Mouse (Mus musculus) hindbrain, embryonic 16.5 days (tissue): ENCODE results near the gene Dguok. TPM values are rescaled to one million over a fixed set of nuclear protein-coding genes. Genes with fewer than 3 reads are reported as not detected.

Source experiments
- ATAC-seq: fragments of 200-750 bp; cut with Nextera tagmentation; 2 replicates; pipeline ENCODE4 v1.8.0; 2017; ENCODE audit warnings: moderate TSS enrichment, moderate library complexity
- H3K27ac ChIP-seq: fragments of 300-500 bp; sonication (generic); 2 replicates; pipeline ENCODE4 v1.5.1; 2014; ENCODE audit warnings: low read depth, mild to moderate bottlenecking, control low read depth, low read length, moderate library complexity
- H3K27me3 ChIP-seq: fragments of 300-500 bp; sonication (generic); replicated peaks from 2 replicates; pipeline ENCODE4 v1.6.1; 2014; ENCODE audit warnings: low read length; ENCODE audit not compliant: control insufficient read depth, insufficient read depth
- H3K36me3 ChIP-seq: fragments of 300-500 bp; sonication (generic); 2 replicates; pipeline ENCODE4 v1.6.1; 2014; ENCODE audit warnings: mild to moderate bottlenecking, low read length, moderate library complexity, mixed read lengths; ENCODE audit not compliant: control insufficient read depth, insufficient read depth
- H3K4me1 ChIP-seq: fragments of 300-500 bp; sonication (generic); 2 replicates; pipeline ENCODE4 v1.6.1; 2014; ENCODE audit warnings: low read depth, low read length; ENCODE audit not compliant: control insufficient read depth, insufficient read depth
- H3K4me2 ChIP-seq: fragments of 300-500 bp; sonication (generic); 2 replicates; pipeline ENCODE4 v1.6.1; 2014; ENCODE audit warnings: mild to moderate bottlenecking, low read length, control low read depth, moderate library complexity
- H3K4me3 ChIP-seq: fragments of 300-500 bp; sonication (generic); 2 replicates; pipeline ENCODE4 v1.5.1; 2014; ENCODE audit warnings: mild to moderate bottlenecking, low read length, control low read depth, moderate library complexity
- H3K9ac ChIP-seq: fragments of 300-500 bp; sonication (generic); 2 replicates; pipeline ENCODE4 v1.6.1; 2014; ENCODE audit warnings: low read depth, mild to moderate bottlenecking, control low read depth, low read length, moderate library complexity
- H3K9me3 ChIP-seq: fragments of 300-500 bp; sonication (generic); 2 replicates; pipeline ENCODE4 v1.6.1; 2014; ENCODE audit warnings: mild to moderate bottlenecking, low read length, moderate library complexity; ENCODE audit not compliant: control insufficient read depth
- WGBS: fragments of 180-500 bp; shearing (Covaris S2); extraction: QIAGEN DNeasy Blood & Tissue Kit; methylation state at CpG from one replicate; pipeline ENCODE4 v1.1.7; 2014; 5-methylcytosine and 5-hydroxymethylcytosine counted together
- polyA plus RNA-seq: library from polyadenylated mRNA; unstranded; fragments of >200 nt; fragmentation: Nextera tagmentation; extraction: Ambion mirVana; gene quantifications from 2 replicates; pipeline ENCODE4 v1.2.1, GENCODE M21; 2015

Gene Dguok
- polyA plus RNA-seq, 1 experiment from 2014 or later, result 68.0 TPM

DNA sequence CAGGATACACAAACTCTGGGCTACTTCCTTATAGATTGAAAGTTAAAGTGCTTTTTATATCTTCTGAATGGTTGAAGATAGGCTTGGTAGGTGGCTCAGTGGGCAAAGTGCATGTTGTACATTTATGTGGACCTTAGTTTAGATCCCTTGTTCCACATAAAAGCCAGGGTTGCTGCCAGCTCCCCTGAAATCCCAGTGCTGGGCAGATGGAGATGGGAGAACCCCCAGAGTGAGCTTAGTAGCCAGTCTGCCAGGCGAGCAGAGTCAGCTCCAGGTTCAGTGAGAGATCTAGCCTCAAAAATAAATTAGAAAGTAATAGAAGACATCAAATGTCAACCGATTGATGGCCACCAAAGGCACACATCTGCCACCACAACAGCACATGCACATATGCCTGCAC, 25.8 kb upstream of the Dguok start:
- Histone ChIP-seq H3K4me2 (no peak overlapping the region), H3K9me3 (no peaks in the 10 kb centered on the region), H3K27ac (no peak overlapping the region), H3K9ac (no peak overlapping the region), H3K36me3 (no peaks in the 10 kb centered on the region), H3K27me3 (no peaks in the 10 kb centered on the region), H3K4me3 (no peak overlapping the region), H3K4me1 (no peaks in the 10 kb centered on the region)
- 73% methylated on average over 2 of the region's 2 CpGs for WGBS
- no peak for ATAC-seq

DNA sequence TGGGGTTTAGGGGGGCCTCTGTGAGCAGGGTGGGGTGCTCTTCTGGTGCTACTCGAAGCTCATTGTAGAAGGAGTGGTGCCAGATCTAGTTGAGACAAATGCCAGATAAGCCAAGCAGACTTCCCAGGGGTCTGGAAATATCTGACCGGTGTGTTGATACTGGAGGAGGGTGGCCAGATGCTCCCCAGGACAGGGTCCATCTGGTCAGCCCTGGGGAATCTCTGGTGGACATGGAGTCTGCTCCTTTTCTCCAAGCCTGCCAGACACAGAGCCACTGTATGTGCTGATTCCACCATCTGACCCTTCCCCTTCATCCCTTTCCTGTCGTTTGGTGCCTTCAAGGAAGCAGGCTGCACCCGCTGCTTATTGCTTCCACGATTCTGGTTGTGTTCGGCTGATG, 16.4 kb upstream of the Dguok start:
- 66% methylated on average over 6 of the region's 6 CpGs for whole genome bisulfite sequencing

DNA sequence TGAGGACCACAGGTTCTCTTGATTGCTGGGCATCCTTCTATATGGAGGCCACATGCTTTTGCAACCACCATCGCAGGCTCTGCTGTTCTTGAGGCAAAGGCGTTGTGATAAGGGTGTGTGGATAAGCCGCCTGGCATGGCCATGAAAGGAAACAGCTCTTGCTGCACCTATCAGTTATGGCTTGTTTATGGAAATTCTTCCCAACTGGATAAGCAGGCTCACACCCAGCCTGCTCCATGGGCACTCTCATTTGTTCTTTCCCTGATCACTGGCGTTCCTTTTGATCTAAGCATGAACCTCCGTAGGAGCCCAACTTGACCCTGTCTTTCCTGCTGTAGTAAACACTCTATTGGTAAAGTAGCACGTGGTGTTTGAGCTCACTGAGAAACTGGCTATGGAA, 15.0 kb upstream of the Dguok start:
- Histone ChIP-seq H3K4me3 (no peak overlapping the region), H3K9ac (no peak overlapping the region), H3K27me3 (no peaks in the 10 kb centered on the region), H3K9me3 (no peaks in the 10 kb centered on the region), H3K4me2 (no peak overlapping the region), H3K27ac (no peak overlapping the region), H3K4me1 (no peaks in the 10 kb centered on the region), H3K36me3 (no peaks in the 10 kb centered on the region)
- 77% methylated on average over 6 of the region's 6 CpGs for WGBS
- no peak for ATAC-seq

More for the DNA sequence above, 16.4 kb upstream of the Dguok start:
- Histone ChIP-seq H3K9ac (no peak overlapping the region), H3K4me1 (no peaks in the 10 kb centered on the region), H3K9me3 (no peaks in the 10 kb centered on the region), H3K4me2 (no peak overlapping the region), H3K27me3 (no peaks in the 10 kb centered on the region), H3K4me3 (no peak overlapping the region), H3K36me3 (no peaks in the 10 kb centered on the region), H3K27ac (no peak overlapping the region)
- ATAC-seq, result no peak

DNA sequence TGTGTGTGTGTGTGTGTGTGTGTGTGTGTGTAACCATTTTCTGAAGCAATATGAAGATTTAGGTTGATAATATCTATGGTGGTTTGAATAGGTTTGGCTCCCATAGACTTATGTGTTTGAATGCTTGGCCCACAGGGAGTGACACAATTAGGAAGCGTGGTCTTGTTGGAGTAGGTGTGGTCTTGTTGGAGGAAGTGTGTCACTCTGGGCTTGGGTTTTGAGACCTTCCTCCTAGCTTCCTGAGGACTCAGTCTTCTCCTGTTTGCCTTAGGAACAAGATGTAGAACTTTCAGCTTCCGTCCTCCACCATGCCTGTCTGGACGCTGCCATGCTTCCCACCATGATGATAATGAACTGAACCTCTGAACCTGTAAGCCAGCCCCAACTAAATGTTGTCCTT, 11.9 kb upstream of the Dguok start:
- WGBS, result 96% methylated on average over 3 of the region's 3 CpGs
- no peak for ATAC-seq

DNA sequence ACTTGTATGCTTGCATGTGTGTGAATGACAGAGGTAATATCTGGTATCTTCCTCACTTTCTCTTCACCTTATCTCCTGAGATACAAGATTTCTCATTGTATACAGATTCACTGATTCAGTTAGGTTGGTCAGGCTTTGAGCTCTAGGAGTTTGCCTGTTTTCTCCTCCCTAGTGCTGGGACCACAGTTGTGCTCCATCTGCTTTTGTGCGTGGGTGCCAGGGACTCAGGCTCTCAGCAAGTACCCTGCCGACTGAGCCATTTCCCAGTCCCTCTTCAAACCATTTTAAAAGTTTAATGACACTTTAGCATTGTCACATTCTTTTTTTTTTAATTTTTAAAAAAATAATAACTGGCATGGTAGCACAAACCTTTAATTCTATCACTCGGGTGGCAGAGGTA, 8.4 kb upstream of the Dguok start:
- Histone ChIP-seq H3K9ac (no peak overlapping the region), H3K4me2 (no peak overlapping the region), H3K9me3 (no peaks in the 10 kb centered on the region), H3K27me3 (no peaks in the 10 kb centered on the region), H3K4me1 (no peaks in the 10 kb centered on the region), H3K27ac (no peak overlapping the region), H3K4me3 (no peak overlapping the region), H3K36me3 (no peaks in the 10 kb centered on the region)
- no peak for ATAC-seq
- 77% methylated on average over 3 of the region's 3 CpGs for WGBS

More for the DNA sequence above, 11.9 kb upstream of the Dguok start:
- H3K4me2 ChIP-seq, result no peak overlapping the region
- no peaks in the 10 kb centered on the region for H3K4me1 ChIP-seq
- H3K9ac ChIP-seq, result no peak overlapping the region
- H3K9me3 ChIP-seq, result no peaks in the 10 kb centered on the region
- H3K36me3 ChIP-seq, result no peaks in the 10 kb centered on the region
- H3K27ac ChIP-seq, result no peak overlapping the region
- no peaks in the 10 kb centered on the region for H3K27me3 ChIP-seq
- H3K4me3 ChIP-seq, result no peak overlapping the region

DNA sequence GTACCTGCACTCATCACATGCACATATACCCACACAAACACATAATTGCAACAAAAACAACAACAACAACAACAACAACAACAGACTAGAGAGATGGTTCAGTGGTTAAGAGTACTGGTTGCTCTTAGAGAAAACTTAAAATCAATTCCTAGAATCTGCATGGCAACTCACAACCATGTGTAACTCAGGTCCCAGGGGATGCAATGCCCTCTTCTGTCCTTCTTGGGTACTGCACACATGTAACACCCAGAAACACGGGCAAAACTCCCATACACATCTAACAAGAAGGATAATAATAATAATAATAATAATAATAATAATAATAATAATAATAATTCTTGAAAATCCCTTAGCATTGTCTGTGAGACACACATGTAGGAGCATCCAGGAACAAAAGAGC, 5.7 kb upstream of the Dguok start:
- 18% methylated on average over 1 of the region's 1 CpGs for WGBS
- H3K4me2 ChIP-seq, result no peak overlapping the region
- H3K4me1 ChIP-seq, result no peaks in the 10 kb centered on the region
- no peak overlapping the region for H3K4me3 ChIP-seq
- no peaks in the 10 kb centered on the region for H3K27me3 ChIP-seq
- no peak overlapping the region for H3K27ac ChIP-seq
- H3K9ac ChIP-seq, result no peak overlapping the region
- no peak for ATAC-seq
- no peaks in the 10 kb centered on the region for H3K9me3 ChIP-seq
- H3K36me3 ChIP-seq, result no peaks in the 10 kb centered on the region

DNA sequence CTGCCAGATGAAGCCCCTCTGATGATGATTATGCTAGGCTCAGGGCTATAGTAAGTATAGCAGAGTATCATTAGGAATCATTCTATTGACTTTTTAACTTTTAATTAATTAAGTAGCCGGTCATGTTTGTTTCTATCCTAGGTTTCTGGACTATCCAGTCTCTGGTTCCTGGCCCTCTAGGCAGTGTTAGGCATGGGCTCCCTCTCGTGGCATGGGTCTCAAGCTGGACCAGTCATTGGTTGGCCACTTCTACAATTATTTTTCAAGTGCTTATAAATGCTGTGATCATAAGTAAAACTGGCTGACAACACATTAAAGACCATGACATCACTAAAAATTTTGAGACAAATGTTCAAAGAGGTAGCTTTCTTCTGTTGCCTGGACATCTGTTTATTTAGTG, 3.4 kb upstream of the Dguok start:
- Histone ChIP-seq H3K9ac (no peak overlapping the region), H3K36me3 (no peaks in the 10 kb centered on the region), H3K27ac (no peak overlapping the region), H3K4me3 (no peak overlapping the region), H3K4me1 (peaks cover 9% of the 10 kb centered on the region), H3K4me2 (no peak overlapping the region), H3K27me3 (no peaks in the 10 kb centered on the region), H3K9me3 (no peaks in the 10 kb centered on the region)
- 67% methylated on average over 2 of the region's 2 CpGs for WGBS
- ATAC-seq, result no peak

DNA sequence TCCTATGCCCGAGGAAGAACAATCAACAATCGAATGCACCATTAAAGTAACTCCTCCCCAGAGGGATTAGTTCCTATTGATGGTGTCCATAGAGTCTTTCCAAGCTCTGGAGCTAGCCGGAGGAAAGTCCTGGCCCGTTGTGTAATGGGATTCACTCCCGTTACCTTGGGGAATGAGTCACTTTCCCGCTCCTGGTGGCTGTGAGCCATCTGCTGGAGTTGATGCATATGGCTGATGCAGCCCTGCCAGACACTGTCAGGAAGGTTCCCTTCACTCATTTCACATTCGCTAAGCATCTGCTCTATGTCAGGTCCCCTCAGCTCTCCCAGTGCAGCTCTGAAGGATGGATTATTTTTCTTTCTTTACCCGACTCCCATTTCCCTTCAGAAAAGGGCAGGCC, 2.7 kb upstream of the Dguok start:
- Histone ChIP-seq H3K27ac (no peak overlapping the region), H3K4me2 (no peak overlapping the region), H3K36me3 (no peaks in the 10 kb centered on the region), H3K4me3 (no peak overlapping the region), H3K9me3 (no peaks in the 10 kb centered on the region), H3K4me1 (peaks cover 13% of the 10 kb centered on the region), H3K27me3 (no peaks in the 10 kb centered on the region), H3K9ac (peak overlapping the region; percentile 22; the same call in 1 of the 2 replicates)
- WGBS, result 40% methylated on average over 8 of the region's 8 CpGs
- no peak for ATAC-seq

DNA sequence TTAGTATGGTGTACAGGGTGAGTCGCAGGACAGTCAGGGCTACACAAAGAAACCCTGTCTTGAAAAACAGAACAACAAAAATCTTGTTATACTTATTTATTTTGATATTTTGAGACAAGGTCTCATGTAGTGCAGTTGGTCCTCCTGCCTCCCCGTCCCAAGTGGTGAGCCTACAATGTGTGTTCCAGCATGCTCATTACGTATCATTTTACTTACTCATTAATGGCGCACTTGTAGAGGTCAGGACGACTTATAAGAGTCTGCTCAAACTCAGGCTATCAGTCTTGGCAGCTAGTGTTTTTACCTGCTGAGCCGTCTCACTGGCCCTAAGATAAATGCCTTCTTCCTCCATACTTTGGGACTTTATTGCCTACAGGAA, 388 bp upstream of the Dguok start:
- H3K27me3 ChIP-seq, result no peaks in the 10 kb centered on the region
- H3K27ac ChIP-seq, result peak overlapping the region; percentile 96
- no peaks in the 10 kb centered on the region for H3K9me3 ChIP-seq
- H3K4me2 ChIP-seq, result peak overlapping the region; percentile 79
- peak overlapping the region; percentile 87 for H3K4me3 ChIP-seq
- peak; percentile 35; the same call in 1 of the 2 replicates for ATAC-seq
- WGBS, result 39% methylated on average over 6 of the region's 6 CpGs
- H3K4me1 ChIP-seq, result peaks cover 13% of the 10 kb centered on the region
- no peaks in the 10 kb centered on the region for H3K36me3 ChIP-seq
- peak overlapping the region; percentile 59 for H3K9ac ChIP-seq

DNA sequence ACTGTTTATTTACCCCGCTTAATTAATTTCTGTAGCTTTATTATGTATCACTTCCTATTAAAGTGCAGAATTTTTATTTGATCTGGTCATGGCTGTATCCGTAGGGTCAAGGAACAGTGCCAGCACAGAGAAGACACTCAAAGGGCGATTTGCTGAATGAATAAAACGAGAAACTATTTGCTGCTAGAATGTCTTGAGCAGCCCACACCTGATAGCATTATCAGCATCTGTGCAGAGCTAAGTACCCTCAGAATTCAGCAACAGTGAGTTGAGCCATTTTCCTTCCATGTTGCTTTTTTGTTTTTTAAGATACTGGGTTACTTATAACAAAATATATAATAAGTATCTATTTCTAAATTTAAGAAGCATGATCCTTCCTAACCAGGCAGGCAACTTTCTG, 1.2 kb downstream of the Dguok start:
- no peaks in the 10 kb centered on the region for H3K36me3 ChIP-seq
- no peak overlapping the region for H3K27ac ChIP-seq
- no peak for ATAC-seq
- H3K9ac ChIP-seq, result no peak overlapping the region
- H3K9me3 ChIP-seq, result no peaks in the 10 kb centered on the region
- peaks cover 13% of the 10 kb centered on the region for H3K4me1 ChIP-seq
- H3K27me3 ChIP-seq, result no peaks in the 10 kb centered on the region
- H3K4me3 ChIP-seq, result peak overlapping the region; percentile 87
- peak overlapping the region; percentile 79 for H3K4me2 ChIP-seq
- whole genome bisulfite sequencing, result 92% methylated on average over 4 of the region's 4 CpGs
